Mouse (Mus musculus) heart, adult 9 months (tissue): ENCODE results near the gene Ywhag.
A peak's percentile ranks its signal among the peaks of the same experiment; 100 is the strongest.

ENCODE experiments used
- DNase-seq, 2 experiments: peaks; one replicate each; pipeline ENCODE4 v3.0.0; 2022; ENCODE audit warnings: low spot score in 2 of 2

Gene Ywhag

GRCm38 (mm10) chr5:135951660-135952059 lies 17.2 kb upstream of the Ywhag start:
- no peak for DNase-seq

DNA sequence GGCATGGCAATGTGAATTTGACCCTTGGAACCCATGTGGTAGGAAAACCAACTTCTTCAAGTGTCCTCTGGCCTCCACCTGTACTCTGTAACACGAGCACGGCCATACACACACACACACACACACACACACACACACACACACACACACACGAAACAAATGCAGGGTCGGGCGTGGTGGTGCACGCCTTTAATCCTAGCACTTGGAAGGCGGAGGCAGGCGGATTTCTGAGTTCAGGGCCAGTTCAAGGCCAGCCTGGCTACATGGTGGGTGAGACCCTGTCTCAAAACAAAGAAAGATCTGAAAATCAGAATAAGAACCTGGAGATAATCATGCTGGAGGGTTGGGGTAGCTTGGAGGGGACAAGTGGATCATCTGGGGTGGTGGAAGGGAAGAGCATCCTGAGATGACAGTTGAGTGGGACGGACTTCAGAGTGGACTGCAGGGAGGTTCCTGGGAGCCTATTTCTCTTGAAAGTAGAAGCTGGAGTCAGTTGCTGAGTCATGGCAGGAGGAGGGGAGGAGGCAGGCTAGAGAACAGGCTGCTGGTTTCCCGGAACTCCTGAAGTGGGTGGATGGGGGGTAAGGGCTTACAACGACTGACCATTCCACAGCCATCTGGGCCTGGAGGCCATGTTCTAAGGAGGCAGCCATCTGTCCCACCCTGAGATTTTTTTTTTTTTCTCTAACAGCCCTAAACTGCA lies 16.4 kb upstream of the Ywhag start:
- no peak for DNase-seq

- no peak for DNase-seq
Observed at GRCm38 (mm10) chr5:135946621-135947020, 12.2 kb upstream of the Ywhag start.

GRCm38 (mm10) chr5:135945916-135946408 lies 11.5 kb upstream of the Ywhag start:
- no peak for DNase-seq

DNA sequence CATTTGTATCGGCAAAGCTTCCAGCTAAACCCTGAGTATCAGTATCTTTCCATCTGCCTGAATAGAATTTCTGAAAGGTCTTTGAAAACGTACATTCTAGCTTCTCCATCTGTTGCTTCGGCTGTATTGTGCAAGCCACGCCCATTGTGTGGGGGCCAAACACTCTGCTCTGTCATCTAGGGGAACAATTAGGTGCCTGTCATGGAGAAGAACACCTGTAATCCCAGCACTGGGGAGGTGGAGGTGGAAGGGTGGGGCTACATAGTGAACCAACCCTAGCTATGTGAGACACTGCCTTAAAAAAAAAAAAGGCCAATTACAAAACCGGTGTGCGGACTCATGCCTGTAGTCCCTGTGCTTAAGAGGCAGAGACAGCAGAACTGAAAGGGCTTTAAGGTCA lies 8.3 kb upstream of the Ywhag start:
- no peak for DNase-seq

GRCm38 (mm10) chr5:135940587-135940986 lies 6.2 kb upstream of the Ywhag start:
- DNase-seq, result no peak

GRCm38 (mm10) chr5:135935641-135936190 lies 1.3 kb upstream of the Ywhag start:
- no peak for DNase-seq

DNA sequence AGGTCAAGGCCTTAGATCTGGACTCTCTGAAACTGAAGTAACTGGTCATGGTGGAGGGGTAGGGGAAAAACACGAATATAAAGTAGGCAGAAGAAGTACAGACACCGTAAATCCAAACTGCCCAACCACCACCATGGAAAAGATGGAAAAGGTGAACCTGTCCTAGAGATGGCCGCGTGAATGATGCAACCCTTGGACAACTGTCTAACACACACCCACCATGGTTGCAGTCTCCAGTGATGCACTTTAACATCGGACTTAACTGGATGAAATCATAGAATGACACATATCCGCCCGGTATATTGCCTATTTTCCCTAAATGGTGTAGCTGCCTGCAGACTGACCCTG lies 734 bp upstream of the Ywhag start:
- no peak for DNase-seq

GRCm38 (mm10) chr5:135933900-135934441 lies 445 bp downstream of the Ywhag start:
- peak; percentile 61 to 68 for DNase-seq

- DNase-seq, result no peak
Observed at GRCm38 (mm10) chr5:135933222-135933899, 1.1 kb downstream of the Ywhag start.

GRCm38 (mm10) chr5:135932359-135932758 lies 2.1 kb downstream of the Ywhag start:
- DNase-seq, result no peak

- DNase-seq, result no peak
Observed at GRCm38 (mm10) chr5:135931526-135931925, 2.9 kb downstream of the Ywhag start.

GRCm38 (mm10) chr5:135929685-135930424 lies 4.6 kb downstream of the Ywhag start:
- DNase-seq, result no peak

GRCm38 (mm10) chr5:135923901-135924300 lies 10.5 kb downstream of the Ywhag start:
- DNase-seq, result no peak

GRCm38 (mm10) chr5:135919902-135920301 lies 14.5 kb downstream of the Ywhag start:
- DNase-seq, result no peak

- DNase-seq, result no peak
Observed at GRCm38 (mm10) chr5:135918593-135918992, 15.8 kb downstream of the Ywhag start.

DNA sequence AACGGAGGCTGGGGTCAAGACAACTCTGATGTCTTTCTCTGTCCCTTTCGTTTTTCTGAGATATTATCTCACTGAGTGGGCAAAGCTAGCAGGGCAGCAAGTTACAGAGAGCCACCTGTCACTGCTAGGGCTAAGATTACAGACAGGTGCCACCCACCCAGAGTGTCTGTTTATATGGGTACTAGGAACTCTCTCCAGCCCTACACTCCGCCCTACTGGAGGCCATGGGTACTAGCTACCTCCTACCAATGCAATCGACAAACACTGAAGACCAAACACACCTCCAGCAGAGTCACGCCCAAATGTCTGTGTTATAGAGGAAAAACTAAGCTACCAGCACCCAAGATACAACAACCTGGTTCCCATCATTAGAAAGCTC lies 16.4 kb downstream of the Ywhag start:
- no peak for DNase-seq

- DNase-seq, result no peak
Observed at GRCm38 (mm10) chr5:135917327-135918058, 16.9 kb downstream of the Ywhag start.

- DNase-seq, result no peak
Observed at GRCm38 (mm10) chr5:135916601-135917000, 17.8 kb downstream of the Ywhag start.

DNA sequence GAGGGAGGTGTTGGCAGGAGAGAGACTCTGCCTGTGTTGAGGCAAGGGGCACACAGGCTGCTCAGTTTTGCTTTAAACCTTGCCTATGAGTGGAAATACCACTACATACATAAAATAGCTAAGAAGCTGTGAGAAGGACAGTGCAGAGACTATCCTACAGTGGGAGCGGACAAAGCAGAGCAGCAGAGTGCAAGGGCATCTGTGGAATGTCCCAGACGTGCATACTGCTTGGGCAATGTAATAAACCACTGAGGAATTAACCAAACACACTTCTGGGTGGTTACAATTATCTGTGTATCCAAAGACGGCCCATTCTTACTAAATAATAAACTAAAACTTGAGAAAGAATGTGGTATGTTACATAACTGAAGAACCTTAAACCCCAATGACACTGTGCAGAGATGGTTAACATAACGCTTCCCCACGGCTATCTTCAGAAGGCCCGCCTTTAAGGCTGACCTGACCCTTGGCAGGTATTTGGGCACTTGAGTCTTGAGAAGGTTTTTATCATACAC lies 18.3 kb downstream of the Ywhag start:
- no peak for DNase-seq

DNA sequence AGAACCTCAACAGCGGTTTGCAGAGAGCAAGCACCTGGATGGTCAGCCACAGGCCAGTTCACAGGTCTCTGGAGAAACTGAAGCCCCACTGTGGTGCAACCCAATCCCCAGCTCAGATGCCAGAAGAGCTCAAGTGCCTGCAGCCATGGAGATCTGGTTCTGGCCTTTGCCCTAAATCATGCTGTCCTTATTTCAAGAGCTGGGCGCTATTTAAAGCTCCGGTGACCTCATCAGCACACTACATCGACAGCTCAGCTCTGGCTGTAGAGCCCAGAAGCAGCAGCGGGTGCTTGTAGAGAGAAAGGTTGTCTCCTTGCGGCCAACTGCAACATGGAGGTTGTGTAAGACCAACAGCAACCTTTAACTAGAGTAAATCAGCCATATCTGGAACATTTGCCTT lies 20.3 kb downstream of the Ywhag start:
- peak; percentile 82 to 83 for DNase-seq
